Mouse (Mus musculus): ENCODE data around the gene Myo1h. TPM values are rescaled to one million over a fixed set of nuclear protein-coding genes. Genes with fewer than 3 reads are reported as not detected.

The Myo1h gene
- polyA plus RNA-seq, 1 experiment, result 0.85 TPM

DNA sequence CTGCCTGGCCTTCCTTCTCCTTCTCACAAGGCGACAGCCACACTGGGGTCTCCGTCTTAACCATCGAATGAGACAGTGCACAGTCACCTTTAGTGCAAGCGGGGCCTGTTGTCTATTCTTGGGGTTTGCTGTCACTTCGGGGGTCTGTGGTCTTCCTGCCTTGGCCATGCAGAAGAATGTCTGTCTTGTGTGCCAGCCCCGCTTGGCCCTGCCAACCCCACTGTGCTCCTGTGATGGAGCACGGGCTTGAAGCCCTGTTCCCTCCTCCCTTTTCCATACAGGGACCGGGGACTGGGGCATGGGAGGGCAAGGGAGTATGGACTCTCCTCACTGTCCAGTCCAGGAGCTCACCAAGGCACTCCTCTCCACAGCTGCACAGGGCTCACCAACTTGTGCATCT, 24.2 kb upstream of the Myo1h start:
- Histone ChIP-seq H3K4me3 (ENCODE audit: low read depth, low read length) (no peak overlapping the region), H3K27ac (ENCODE audit: insufficient read depth, low read depth, low read length) (no peak overlapping the region), H3K36me3 (ENCODE audit: control insufficient read depth, insufficient read depth, low read length) (no peaks in the 10 kb centered on the region), H3K27me3 (ENCODE audit: control insufficient read depth, insufficient read depth, low read length) (peaks cover 3% of the 10 kb centered on the region), H3K4me1 (ENCODE audit: control insufficient read depth, insufficient read depth, insufficient read length, low read length) (no peaks in the 10 kb centered on the region)
- 81% methylated on average over 8 of the region's 8 CpGs for WGBS
- TF ChIP-seq CTCF (IDR thresholded peaks at IDR 0.05; ENCODE audit: extremely low read depth, insufficient read length, insufficient replicate concordance, low read depth, low read length) (no peak), POLR2A (IDR thresholded peaks at IDR 0.05; ENCODE audit: low read depth, low read length) (no peak)

DNA sequence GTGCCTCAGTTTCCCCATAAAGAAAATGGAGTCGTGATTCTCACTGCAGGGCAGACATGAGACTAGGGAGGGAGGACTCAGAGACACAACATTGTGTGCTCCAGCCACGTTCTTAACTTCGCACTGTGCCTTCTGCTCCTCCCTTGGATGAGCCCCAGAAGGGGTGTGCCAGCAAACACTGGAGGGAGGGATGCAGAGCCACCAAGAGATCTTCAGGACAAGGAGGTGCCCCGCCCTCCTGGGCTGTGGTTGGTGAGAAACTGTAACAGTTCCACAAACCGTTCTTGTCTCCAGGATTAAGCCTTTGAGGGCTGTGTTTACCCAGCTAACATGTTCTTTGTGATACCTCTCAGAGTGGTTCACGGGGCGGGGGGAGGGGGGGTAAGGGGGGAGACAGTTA, 20.3 kb upstream of the Myo1h start:
- TF ChIP-seq POLR2A (IDR thresholded peaks at IDR 0.05; ENCODE audit: low read depth, low read length) (no peak), CTCF (IDR thresholded peaks at IDR 0.05; ENCODE audit: extremely low read depth, insufficient read length, insufficient replicate concordance, low read depth, low read length) (no peak)
- H3K36me3 ChIP-seq (ENCODE audit: control insufficient read depth, insufficient read depth, low read length), result no peaks in the 10 kb centered on the region
- no peak overlapping the region for H3K4me3 ChIP-seq (ENCODE audit: low read depth, low read length)
- H3K27ac ChIP-seq (ENCODE audit: insufficient read depth, low read depth, low read length), result no peak overlapping the region
- peaks cover 24% of the 10 kb centered on the region for H3K27me3 ChIP-seq (ENCODE audit: control insufficient read depth, insufficient read depth, low read length)
- no peaks in the 10 kb centered on the region for H3K4me1 ChIP-seq (ENCODE audit: control insufficient read depth, insufficient read depth, insufficient read length, low read length)
- 11% methylated on average over 7 of the region's 7 CpGs for WGBS

DNA sequence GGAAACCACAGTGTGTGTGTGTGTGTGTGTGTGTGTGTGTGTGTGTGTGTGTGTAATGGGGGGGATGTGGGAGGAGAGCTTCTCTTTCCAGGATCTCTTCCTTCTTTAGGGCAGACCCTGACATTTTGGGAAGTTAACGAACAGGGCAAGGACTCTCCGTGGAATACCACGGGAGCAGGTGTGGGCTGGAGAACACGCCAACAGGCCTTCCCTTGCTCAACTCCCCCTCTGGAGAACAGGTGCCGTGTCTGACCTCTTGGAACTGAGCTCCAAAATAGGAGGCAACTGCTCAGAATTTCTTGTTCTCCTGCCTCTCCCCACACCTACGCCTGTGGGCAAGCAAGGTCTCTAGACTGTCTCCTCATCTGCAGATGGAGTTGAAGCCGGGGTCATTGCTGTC, 19.5 kb upstream of the Myo1h start:
- no peak for TF ChIP-seq CTCF (IDR thresholded peaks at IDR 0.05; ENCODE audit: extremely low read depth, insufficient read length, insufficient replicate concordance, low read depth, low read length)
- no peak for TF ChIP-seq POLR2A (IDR thresholded peaks at IDR 0.05; ENCODE audit: low read depth, low read length)
- WGBS, result 47% methylated on average over 7 of the region's 7 CpGs
- Histone ChIP-seq H3K36me3 (ENCODE audit: control insufficient read depth, insufficient read depth, low read length) (no peaks in the 10 kb centered on the region), H3K4me3 (ENCODE audit: low read depth, low read length) (no peak overlapping the region), H3K4me1 (ENCODE audit: control insufficient read depth, insufficient read depth, insufficient read length, low read length) (no peaks in the 10 kb centered on the region; the same call in 1 of the 2 replicates), H3K27ac (ENCODE audit: insufficient read depth, low read depth, low read length) (no peak overlapping the region), H3K27me3 (ENCODE audit: control insufficient read depth, insufficient read depth, low read length) (peaks cover 33% of the 10 kb centered on the region)

DNA sequence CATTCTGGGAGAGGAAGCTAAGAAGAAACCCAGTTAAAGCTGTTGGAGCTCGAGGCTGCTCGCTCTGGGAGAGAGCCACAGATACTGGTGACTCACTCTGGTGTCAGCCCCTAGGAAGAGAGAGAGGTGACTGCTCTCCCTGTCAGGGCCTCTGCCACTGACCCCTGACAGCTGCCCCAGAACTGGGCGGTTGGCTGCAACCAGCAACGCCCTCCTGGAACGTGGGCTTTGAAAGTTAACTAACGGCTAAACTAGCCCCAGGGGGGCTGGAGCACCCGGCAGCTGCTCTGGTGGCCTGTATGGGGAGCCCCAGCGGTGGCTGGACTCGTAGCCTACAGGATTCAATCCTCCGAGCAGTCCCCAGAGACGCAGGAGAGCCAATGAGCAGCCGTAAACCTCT, 19.0 kb upstream of the Myo1h start:
- no peak overlapping the region for H3K27ac ChIP-seq (ENCODE audit: insufficient read depth, low read depth, low read length)
- no peaks in the 10 kb centered on the region for H3K36me3 ChIP-seq (ENCODE audit: control insufficient read depth, insufficient read depth, low read length)
- peaks cover 36% of the 10 kb centered on the region for H3K27me3 ChIP-seq (ENCODE audit: control insufficient read depth, insufficient read depth, low read length)
- H3K4me3 ChIP-seq (ENCODE audit: low read depth, low read length), result no peak overlapping the region
- no peaks in the 10 kb centered on the region; the same call in 1 of the 2 replicates for H3K4me1 ChIP-seq (ENCODE audit: control insufficient read depth, insufficient read depth, insufficient read length, low read length)
- 10% methylated on average over 12 of the region's 12 CpGs for WGBS
- TF ChIP-seq CTCF (IDR thresholded peaks at IDR 0.05; ENCODE audit: extremely low read depth, insufficient read length, insufficient replicate concordance, low read depth, low read length), result no peak

- Histone ChIP-seq H3K27ac (ENCODE audit: insufficient read depth, low read depth, low read length) (no peak within 1 kb of the TSS), H3K4me3 (ENCODE audit: low read depth, low read length) (no peak within 1 kb of the TSS), H3K4me1 (ENCODE audit: control insufficient read depth, insufficient read depth, insufficient read length, low read length) (no peaks in the 10 kb centered on the region; the same call in 1 of the 2 replicates), H3K36me3 (ENCODE audit: control insufficient read depth, insufficient read depth, low read length) (no peaks in the 10 kb centered on the region), H3K27me3 (ENCODE audit: control insufficient read depth, insufficient read depth, low read length) (peaks cover 43% of the 10 kb centered on the region)
- TF ChIP-seq CTCF (IDR thresholded peaks at IDR 0.05; ENCODE audit: extremely low read depth, insufficient read length, insufficient replicate concordance, low read depth, low read length), result no peak
- TF ChIP-seq POLR2A (IDR thresholded peaks at IDR 0.05; ENCODE audit: low read depth, low read length), result no peak
- WGBS, result under 1% methylated on average over 52 of the region's 56 CpGs
Measured at GRCm38 (mm10) chr5:114273693-114274402, 15.1 kb upstream of the Myo1h start, which contains the start of gene Foxn4. Gene Foxn4 (minus strand): TSS chr5:114273807.

DNA sequence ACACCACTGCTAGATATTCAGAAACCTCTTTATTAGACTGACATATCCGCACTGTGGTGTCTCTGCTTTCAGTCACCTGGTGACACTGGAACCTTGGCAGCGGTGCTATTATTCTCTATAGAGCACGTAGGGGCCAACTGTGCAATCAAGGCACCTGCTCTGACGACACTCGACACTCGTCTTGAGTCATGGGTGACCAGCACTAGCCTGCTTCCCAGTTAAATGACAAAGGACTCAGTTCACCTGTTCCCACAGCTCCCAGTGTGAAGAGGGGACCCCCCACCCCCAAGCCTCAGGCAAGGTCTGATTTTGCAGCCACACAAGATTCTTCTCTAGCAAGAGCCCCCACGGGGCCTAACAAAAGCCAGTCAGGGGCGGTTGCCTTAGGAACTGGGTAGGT, 13.6 kb upstream of the Myo1h start:
- 23% methylated on average over 8 of the region's 8 CpGs for WGBS
- H3K36me3 ChIP-seq (ENCODE audit: control insufficient read depth, insufficient read depth, low read length), result no peaks in the 10 kb centered on the region
- no peaks in the 10 kb centered on the region; the same call in 1 of the 2 replicates for H3K4me1 ChIP-seq (ENCODE audit: control insufficient read depth, insufficient read depth, insufficient read length, low read length)
- H3K27ac ChIP-seq (ENCODE audit: insufficient read depth, low read depth, low read length), result no peak overlapping the region
- TF ChIP-seq CTCF (IDR thresholded peaks at IDR 0.05; ENCODE audit: extremely low read depth, insufficient read length, insufficient replicate concordance, low read depth, low read length) (no peak), POLR2A (IDR thresholded peaks at IDR 0.05; ENCODE audit: low read depth, low read length) (no peak)
- peaks cover 41% of the 10 kb centered on the region for H3K27me3 ChIP-seq (ENCODE audit: control insufficient read depth, insufficient read depth, low read length)
- H3K4me3 ChIP-seq (ENCODE audit: low read depth, low read length), result no peak overlapping the region

DNA sequence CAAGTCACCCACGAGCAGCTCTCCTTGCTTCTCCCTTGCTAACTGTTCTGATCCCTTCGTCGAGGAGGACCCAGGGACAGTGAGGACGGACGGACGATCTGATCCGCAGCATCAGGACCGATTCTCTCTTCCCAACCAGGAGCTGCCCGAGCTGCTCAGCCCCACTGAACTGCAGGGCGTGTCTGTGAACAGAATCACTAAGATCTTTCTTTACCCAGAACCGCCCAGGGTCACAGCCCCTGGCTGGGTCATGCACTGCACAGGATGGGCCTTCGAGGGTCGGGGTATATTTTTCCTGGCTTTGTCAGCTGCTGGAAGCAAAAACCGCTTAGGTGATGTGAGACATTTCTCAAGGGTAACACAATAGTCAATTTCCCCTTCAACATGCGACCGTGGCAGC, 13.0 kb upstream of the Myo1h start:
- Histone ChIP-seq H3K4me1 (ENCODE audit: control insufficient read depth, insufficient read depth, insufficient read length, low read length) (no peaks in the 10 kb centered on the region; the same call in 1 of the 2 replicates), H3K36me3 (ENCODE audit: control insufficient read depth, insufficient read depth, low read length) (no peaks in the 10 kb centered on the region), H3K27me3 (ENCODE audit: control insufficient read depth, insufficient read depth, low read length) (peaks cover 41% of the 10 kb centered on the region), H3K4me3 (ENCODE audit: low read depth, low read length) (no peak overlapping the region), H3K27ac (ENCODE audit: insufficient read depth, low read depth, low read length) (no peak overlapping the region)
- 25% methylated on average over 16 of the region's 16 CpGs for WGBS
- TF ChIP-seq CTCF (IDR thresholded peaks at IDR 0.05; ENCODE audit: extremely low read depth, insufficient read length, insufficient replicate concordance, low read depth, low read length) (no peak), POLR2A (IDR thresholded peaks at IDR 0.05; ENCODE audit: low read depth, low read length) (no peak)
